Mouse (Mus musculus) adrenal gland, postnatal 10 days (tissue): ENCODE results near the gene Rgl2. TPM values are rescaled to one million over a fixed set of nuclear protein-coding genes. Genes with fewer than 3 reads are reported as not detected.
A peak's percentile ranks its signal among the peaks of the same experiment; 100 is the strongest.

Source experiments
- DNase-seq: peaks from one replicate; pipeline ENCODE4 v3.0.0; 2021; ENCODE audit warnings: mixed read lengths
- microRNA-seq: library from miRNA; unstranded; fragments of <30 nt; microRNA quantifications from one replicate; pipeline ENCODE4 v1.2.0, GENCODE M21; 2021
- total RNA-seq, 2 experiments: library from RNA; stranded (reverse); gene quantifications; 2 replicates each; pipeline ENCODE4 v1.2.3; 2021

The Rgl2 gene
- total RNA-seq, 2 experiments from 2014 or later, result 57.1 to 76.3 TPM

DNA sequence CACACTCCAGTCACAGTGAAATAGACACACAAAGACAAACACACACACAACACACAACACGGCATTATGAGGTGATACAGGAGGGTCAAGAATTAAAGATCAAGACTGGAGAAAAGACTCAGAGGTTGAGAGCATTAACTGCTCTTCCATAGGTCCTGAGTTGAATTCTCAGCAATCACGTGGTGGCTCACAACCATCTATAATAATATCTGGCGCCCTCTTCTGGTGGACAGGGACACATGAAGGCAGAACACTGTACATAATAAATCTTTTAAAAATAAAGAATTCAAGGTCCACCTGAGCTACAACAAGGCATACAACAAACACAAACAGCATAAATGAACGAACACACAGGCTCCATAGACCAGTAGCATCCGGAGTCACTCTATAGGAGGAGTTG lies 39.6 kb downstream of the Rgl2 start:
- DNase-seq, result no peak

DNA sequence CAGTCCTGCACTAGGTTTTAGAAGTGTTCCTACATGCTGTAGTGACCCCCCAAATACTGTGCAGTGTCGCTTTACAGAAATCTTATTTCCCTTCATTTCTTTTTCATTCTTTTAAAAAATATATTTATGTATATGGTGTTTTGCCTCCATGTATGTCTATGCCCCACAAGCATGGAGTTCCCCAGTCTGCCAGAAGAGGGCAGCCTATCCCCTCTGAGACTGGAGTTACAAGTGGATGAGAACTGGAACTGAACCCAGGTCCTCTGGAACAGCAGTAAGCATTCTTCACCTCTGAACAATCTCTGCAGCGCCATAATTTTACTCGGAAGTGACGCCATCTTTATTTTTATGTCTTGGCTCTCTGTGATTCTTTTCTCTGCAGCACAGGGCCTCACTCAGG lies 40.1 kb downstream of the Rgl2 start:
- DNase-seq, result no peak

DNA sequence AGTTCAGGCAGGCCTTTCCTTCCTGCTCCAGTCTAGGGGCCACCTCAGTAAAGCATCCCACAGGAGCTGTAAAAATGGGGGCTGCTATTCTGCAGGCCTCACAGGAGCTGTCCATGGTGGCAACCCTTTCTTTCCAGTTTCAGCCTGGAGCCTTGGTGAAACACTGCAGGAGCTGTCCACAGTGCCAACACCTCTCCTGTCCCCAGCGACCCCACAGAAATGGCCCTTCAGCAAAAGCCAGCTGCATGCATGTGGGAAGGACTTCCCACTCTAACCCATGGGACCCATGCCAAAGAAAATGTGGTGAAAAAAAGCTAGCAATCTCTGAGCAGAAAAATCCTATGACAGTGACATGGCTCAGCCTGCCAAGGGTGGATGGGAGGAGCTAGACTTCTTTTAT lies 43.3 kb downstream of the Rgl2 start:
- DNase-seq, result peak; percentile 67

DNA sequence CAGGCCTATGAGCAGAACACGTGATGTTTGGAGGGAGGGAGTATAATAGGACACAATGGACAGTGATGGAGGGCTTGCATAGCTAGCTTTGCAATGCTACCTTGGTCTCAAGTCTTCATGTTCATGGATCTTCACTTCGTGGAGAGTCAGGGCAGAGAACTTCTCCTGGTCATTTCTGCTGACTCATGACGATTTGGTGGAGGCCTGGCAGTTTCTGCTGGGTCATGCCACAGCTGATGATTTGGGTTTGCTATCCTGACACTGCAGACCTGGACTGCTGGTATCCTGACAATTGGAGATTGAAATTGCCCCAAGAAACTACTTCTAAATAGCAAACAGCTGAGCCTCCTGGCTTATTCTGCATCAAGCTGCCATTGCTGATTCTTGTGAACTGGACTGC lies 44.2 kb downstream of the Rgl2 start:
- no peak for DNase-seq

DNA sequence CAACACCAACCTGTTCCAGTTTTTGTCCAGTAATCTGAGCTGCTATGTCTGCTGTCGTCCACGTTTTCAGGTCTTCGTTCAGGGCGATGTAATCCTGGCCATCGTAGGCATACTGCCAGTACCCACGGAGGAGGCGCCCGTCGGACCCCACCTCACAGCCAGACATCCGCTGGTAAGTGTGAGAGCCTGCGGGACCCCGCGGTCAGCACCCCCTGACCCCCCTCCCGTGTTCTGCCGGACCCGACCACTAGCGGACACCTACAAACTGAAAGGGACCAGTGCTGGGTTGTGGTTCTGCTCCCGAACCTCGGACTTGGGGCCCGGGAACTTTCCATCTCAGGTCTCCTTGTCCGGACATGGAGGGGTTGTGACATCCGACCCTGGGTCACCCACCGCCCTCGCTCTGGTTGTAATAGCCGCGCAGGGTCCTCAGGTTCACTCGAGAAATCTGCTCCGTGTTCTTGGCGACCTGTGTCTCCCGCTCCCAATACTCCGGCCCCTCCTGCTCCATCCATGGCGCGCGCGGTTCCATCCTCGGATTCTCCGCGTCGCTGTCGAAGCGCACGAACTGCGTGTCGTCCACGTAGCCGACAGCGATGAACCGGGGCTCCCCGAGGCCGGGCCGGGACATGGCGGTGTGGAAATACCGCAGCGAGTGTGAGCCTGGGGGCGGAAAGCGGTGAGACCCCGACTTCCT lies 48.7 kb downstream of the Rgl2 start:
- no peak for DNase-seq

DNA sequence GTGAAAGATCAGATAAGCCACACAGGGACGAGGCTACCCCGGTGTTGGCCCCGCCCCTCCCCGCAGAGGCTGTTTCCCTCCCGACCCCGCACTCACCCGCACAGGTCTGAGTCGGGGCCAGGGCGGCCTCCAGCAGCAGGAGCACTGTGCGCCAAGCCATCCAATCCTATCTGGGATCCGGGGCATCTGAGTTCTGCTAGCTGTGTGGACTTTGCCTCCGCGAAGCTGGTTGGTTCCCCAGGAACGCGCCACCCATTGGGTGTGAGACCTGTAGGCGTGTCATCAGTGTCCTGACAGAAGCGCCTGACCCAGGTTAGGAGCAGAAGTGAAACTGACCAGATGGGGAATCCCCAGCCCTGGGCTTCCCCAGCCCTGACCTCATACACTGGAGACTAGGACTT lies 49.3 kb downstream of the Rgl2 start:
- peak; percentile 82 for DNase-seq

DNA sequence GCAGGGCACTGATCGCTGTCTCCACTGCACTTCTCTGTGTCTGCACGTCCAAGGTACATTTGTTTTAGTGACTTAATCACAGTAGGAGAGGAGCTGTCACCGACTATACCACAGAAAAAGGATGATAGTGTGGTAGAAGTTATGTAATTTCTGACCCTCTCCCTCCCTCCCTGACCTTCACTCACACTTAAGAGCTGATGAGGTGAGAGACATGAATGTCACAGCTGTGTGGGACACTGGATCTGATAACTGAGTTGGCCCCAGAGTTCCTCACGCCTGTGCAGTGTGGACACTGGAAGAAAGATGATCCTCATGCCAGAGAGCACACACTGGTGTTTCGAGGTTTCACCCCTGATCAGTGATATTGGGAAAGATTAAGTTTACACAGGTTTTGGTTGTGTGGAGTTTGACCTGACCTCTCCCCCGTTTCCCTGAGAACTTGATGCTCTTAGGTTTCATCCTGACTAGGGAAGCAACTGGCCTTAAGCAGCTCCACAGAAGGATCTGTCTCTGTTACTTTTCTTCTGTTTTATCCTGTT lies 50.2 kb downstream of the Rgl2 start:
- DNase-seq, result no peak

DNA sequence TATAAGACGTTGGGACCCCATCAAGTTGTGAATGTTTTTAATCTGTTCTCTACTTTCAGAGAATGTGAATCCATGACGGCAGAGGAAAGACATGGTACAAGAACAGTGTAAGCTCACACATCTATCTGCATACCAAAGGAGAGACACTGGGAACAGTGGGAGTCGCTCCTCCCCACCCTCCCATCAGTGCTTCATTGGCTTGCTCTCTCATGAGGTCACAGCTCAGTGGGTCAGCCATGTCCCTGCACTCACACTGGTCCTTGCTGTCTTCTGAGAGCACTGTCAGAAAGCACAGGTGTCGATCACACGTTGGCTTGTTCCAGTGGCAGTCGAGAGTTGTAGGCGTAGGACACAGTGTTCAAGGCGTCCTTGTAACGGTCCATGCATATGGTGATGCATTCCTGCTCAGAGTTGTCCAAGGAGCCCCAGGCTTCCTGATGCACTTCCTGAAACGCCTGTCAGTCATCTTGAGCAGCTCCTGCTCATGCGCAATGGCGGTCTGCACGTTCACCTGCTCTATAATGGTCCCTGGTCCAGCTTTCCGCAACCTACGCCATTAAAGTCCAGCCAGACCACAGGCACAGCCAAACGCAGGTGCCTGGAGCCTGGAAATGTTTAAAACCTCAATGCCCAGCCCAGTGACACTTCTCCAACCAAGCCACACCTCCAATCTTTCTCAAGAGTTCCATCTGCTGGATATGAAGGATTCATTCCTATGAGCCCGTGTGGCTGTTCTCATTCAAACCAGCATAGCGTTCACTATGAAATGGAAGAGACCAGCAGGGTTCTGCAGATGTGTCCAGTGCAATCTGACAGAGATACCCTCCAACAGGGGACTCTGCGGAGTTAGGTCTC lies 51.1 kb downstream of the Rgl2 start:
- DNase-seq, result no peak

DNA sequence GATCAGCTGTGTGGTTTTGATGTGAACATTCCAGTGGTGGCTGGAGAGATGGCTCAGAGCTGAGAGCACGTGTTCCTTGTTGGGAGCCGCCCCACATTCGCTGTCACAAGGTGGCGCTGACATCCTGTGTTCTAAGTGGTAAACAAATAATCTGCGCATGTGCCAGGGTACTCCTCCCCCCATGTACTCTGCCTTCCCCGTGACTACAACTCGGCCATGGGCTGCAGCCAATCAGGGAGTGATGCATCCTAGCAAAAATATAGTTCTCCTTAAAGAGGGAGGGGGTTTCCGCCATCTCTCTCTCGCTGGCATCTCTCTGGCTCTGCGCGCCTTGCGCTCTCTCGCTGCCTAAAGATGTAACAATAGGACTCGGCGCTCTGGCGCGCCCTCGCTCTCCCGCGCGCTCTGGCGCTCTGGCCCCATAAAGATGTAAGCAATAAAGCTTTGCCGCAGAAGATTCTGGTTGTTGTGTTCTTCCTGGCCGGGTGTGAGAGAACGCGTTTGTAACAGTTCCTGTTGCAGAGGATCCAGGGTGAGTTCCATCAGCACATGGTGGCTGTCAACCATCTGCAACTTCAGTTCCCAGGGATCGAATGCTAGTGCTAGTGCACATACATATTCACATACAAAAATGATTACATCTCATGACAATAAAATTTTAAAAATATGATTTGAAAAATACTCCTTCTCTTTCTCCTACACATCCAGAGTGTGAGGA lies 52.0 kb downstream of the Rgl2 start:
- DNase-seq, result peak; percentile 86

DNA sequence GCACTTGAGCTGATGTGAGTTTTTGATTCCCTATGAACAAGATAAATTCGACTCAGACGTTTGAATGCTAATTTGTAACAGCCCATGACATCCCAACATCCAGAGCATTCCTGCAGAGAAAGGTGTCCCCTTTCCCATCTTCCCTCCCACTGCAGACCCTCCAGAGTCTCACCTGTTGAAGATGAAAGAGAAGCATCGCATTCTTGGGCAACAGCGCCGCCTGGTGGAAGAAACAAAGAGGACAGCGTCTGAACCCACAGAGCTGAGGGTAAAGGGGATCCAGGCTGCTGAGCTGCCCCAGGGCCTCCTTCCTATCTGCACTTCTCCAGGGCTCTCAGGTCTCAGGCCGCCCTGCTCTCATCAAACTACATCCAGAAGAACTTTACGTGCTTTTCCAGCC lies 52.8 kb downstream of the Rgl2 start:
- peak; percentile 74 for DNase-seq

Small RNA genes within 50 kb of the gene (microRNA-seq; reads per million reads assigned to microRNA genes)
- gene Gm27740, result not detected

Other genes starting within 250 kb of the Rgl2 start
- gene Hnrnpm, start 242.7 kb upstream of the Rgl2 start, total RNA-seq, result 100 to 1,000 TPM; 148 to 172 TPM
- 100 to 1,000 TPM; 115 to 126 TPM for gene March2, start 210.9 kb upstream of the Rgl2 start, total RNA-seq
- gene Rab11b, start 169.0 kb upstream of the Rgl2 start, total RNA-seq, result 100 to 1,000 TPM; 213 to 245 TPM
- gene Angptl4, start 147.7 kb upstream of the Rgl2 start, total RNA-seq, result 100 to 1,000 TPM; 156 to 168 TPM
- gene Kank3, start 119.0 kb upstream of the Rgl2 start, total RNA-seq, result 100 to 1,000 TPM in 1 of 2 experiments, 10 to 100 TPM in 1; 85.3 to 108 TPM
- gene Rps28, start 105.0 kb upstream of the Rgl2 start, total RNA-seq, result 1,000 to 10,000 TPM; 1,671 to 1,675 TPM
- 100 to 1,000 TPM; 564 to 570 TPM for gene Ndufa7, start 105.0 kb upstream of the Rgl2 start, total RNA-seq
- gene Cd320, start 86.5 kb upstream of the Rgl2 start, total RNA-seq, result 10 to 100 TPM; 29.6 to 39.4 TPM
- gene Gm7029, start 55.7 kb upstream of the Rgl2 start, total RNA-seq, result not detected
- 10 to 100 TPM; 13.4 to 15.8 TPM for gene Kifc1, start 38.9 kb upstream of the Rgl2 start, total RNA-seq
- not detected for gene Platr17, start 24.4 kb upstream of the Rgl2 start, total RNA-seq
- gene Daxx, start 20.1 kb upstream of the Rgl2 start, total RNA-seq, result 10 to 100 TPM; 25.4 to 26.3 TPM
- gene Tapbp, start 13.6 kb upstream of the Rgl2 start, total RNA-seq, result 100 to 1,000 TPM; 131 to 150 TPM
- gene Zbtb22, start 13.6 kb upstream of the Rgl2 start, total RNA-seq, result 10 to 100 TPM; 29.2 to 34.3 TPM
- gene Pfdn6, start 10.8 kb downstream of the Rgl2 start, total RNA-seq, result 10 to 100 TPM; 81.2 to 94.9 TPM
- gene Wdr46, start 11.1 kb downstream of the Rgl2 start, total RNA-seq, result 10 to 100 TPM; 28.4 to 29.7 TPM
- 1 to 10 TPM; 4.8 to 5.8 TPM for gene B3galt4, start 21.9 kb downstream of the Rgl2 start, total RNA-seq
- gene Vps52, start 26.3 kb downstream of the Rgl2 start, total RNA-seq, result 10 to 100 TPM; 38.8 to 51.4 TPM
- 100 to 1,000 TPM; 943 to 952 TPM for gene Rps18, start 26.5 kb downstream of the Rgl2 start, total RNA-seq
- gene H2-K1, start 70.8 kb downstream of the Rgl2 start, total RNA-seq, result 100 to 1,000 TPM; 204 to 217 TPM
- 10 to 100 TPM; 29.8 to 36.5 TPM for gene Ring1, start 95.1 kb downstream of the Rgl2 start, total RNA-seq
- 100 to 1,000 TPM; 184 to 194 TPM for gene H2-Ke6, start 98.5 kb downstream of the Rgl2 start, total RNA-seq
- 100 to 1,000 TPM; 115 to 140 TPM for gene Slc39a7, start 102.1 kb downstream of the Rgl2 start, total RNA-seq
- gene Rxrb, start 102.3 kb downstream of the Rgl2 start, total RNA-seq, result 10 to 100 TPM; 62.3 to 76.1 TPM
- gene Col11a2, start 109.9 kb downstream of the Rgl2 start, total RNA-seq, result 10 to 100 TPM in 1 of 2 experiments, 1 to 10 TPM in 1; 4.2 to 15.0 TPM
- gene H2-Oa, start 162.8 kb downstream of the Rgl2 start, total RNA-seq, result 1 to 10 TPM; 1.4 to 1.5 TPM
- gene H2-DMa, start 190.0 kb downstream of the Rgl2 start, total RNA-seq, result 10 to 100 TPM in 1 of 2 experiments, 1 to 10 TPM in 1; 8.9 to 15.2 TPM
- gene Brd2, start 193.1 kb downstream of the Rgl2 start, total RNA-seq, result 100 to 1,000 TPM; 170 to 181 TPM
- gene H2-DMb2, start 213.8 kb downstream of the Rgl2 start, total RNA-seq, result 1 to 10 TPM; 4.5 to 4.8 TPM
- gene H2-DMb1, start 223.5 kb downstream of the Rgl2 start, total RNA-seq, result 1 to 10 TPM; 3.6 to 5.8 TPM